Mouse (Mus musculus) embryonic facial prominence, embryonic 11.5 days (tissue): ENCODE measurements around the gene Asb7. TPM values are rescaled to one million over a fixed set of nuclear protein-coding genes. Genes with fewer than 3 reads are reported as not detected.
A peak's percentile ranks its signal among the peaks of the same experiment; 100 is the strongest.

Experiments used
- ATAC-seq: fragments of 200-750 bp; cut with Nextera tagmentation; replicated peaks from 2 replicates; pipeline ENCODE4 v1.8.0; 2017; ENCODE audit warnings: low read depth; ENCODE audit not compliant: insufficient number of reproducible peaks, low FRiP score, low TSS enrichment
- DNase-seq: peaks from one replicate; pipeline ENCODE4 v3.0.0-alpha.2; 2015; ENCODE audit warnings: low spot score
- H3K27ac ChIP-seq: fragments of 300-500 bp; sonication (generic); replicated peaks from 2 replicates; pipeline ENCODE4 v1.5.1; 2014; ENCODE audit warnings: mild to moderate bottlenecking, low read depth, low read length, control low read depth
- H3K27me3 ChIP-seq: fragments of 300-500 bp; sonication (generic); 2 replicates; pipeline ENCODE4 v1.6.1; 2014; ENCODE audit warnings: mild to moderate bottlenecking, low read length, moderate library complexity, mixed read lengths; ENCODE audit not compliant: control insufficient read depth, insufficient read depth
- H3K36me3 ChIP-seq: fragments of 300-500 bp; sonication (generic); replicated peaks from 2 replicates; pipeline ENCODE4 v1.6.1; 2014; ENCODE audit warnings: low read depth, mild to moderate bottlenecking, low read length, moderate library complexity, mixed read lengths; ENCODE audit not compliant: control insufficient read depth, insufficient read depth
- H3K4me1 ChIP-seq: fragments of 300-500 bp; sonication (generic); 2 replicates; pipeline ENCODE4 v1.6.1; 2014; ENCODE audit warnings: low read length, mixed read lengths; ENCODE audit not compliant: control insufficient read depth, insufficient read depth
- H3K4me2 ChIP-seq: fragments of 300-500 bp; sonication (generic); 2 replicates; pipeline ENCODE4 v1.6.1; 2014; ENCODE audit warnings: low read depth, mild to moderate bottlenecking, control low read depth, low read length, moderate library complexity
- H3K4me3 ChIP-seq: fragments of 300-500 bp; sonication (generic); 2 replicates; pipeline ENCODE4 v1.5.1; 2014; ENCODE audit warnings: low read depth, low read length, control low read depth
- H3K9ac ChIP-seq: fragments of 300-500 bp; sonication (generic); replicated peaks from 2 replicates; pipeline ENCODE4 v1.6.1; 2014; ENCODE audit warnings: mild to moderate bottlenecking, control low read depth, low read length
- H3K9me3 ChIP-seq: fragments of 300-500 bp; sonication (generic); replicated peaks from 2 replicates; pipeline ENCODE4 v1.6.1; 2016; ENCODE audit warnings: mild to moderate bottlenecking, low read length, inconsistent platforms, mixed read lengths; ENCODE audit not compliant: control insufficient read depth
- WGBS: fragments of 180-500 bp; shearing (Covaris S2); extraction: QIAGEN DNeasy Blood & Tissue Kit; methylation state at CpG from one replicate; pipeline ENCODE4 v1.1.7; 2014; 5-methylcytosine and 5-hydroxymethylcytosine counted together
- polyA plus RNA-seq: library from polyadenylated mRNA; unstranded; fragments of >200 nt; fragmentation: Nextera tagmentation; extraction: Ambion mirVana; gene quantifications from 2 replicates; pipeline ENCODE4 v1.2.1, GENCODE M21; 2014

Gene Asb7
- polyA plus RNA-seq, 1 experiment from 2014 or later: 17.1 TPM

- no peak for ATAC-seq
- H3K4me3 ChIP-seq: no peak overlapping the region
- no peaks in the 10 kb centered on the region; the same call in 1 of the 2 replicates for H3K36me3 ChIP-seq
- DNase-seq: no peak
- no peaks in the 10 kb centered on the region for H3K4me1 ChIP-seq
- no peaks in the 10 kb centered on the region for H3K9me3 ChIP-seq
- H3K9ac ChIP-seq: no peak overlapping the region
- 87% methylated on average over 9 of the region's 9 CpGs for WGBS
- no peaks in the 10 kb centered on the region for H3K27me3 ChIP-seq
- no peak overlapping the region for H3K4me2 ChIP-seq
- H3K27ac ChIP-seq: no peak overlapping the region
Observed at GRCm38 (mm10) chr7:66653596-66653995, 35.8 kb downstream of the Asb7 start.

- Histone ChIP-seq H3K27me3 (no peaks in the 10 kb centered on the region), H3K36me3 (no peaks in the 10 kb centered on the region; the same call in 1 of the 2 replicates), H3K27ac (no peak overlapping the region), H3K9me3 (no peaks in the 10 kb centered on the region), H3K9ac (no peak overlapping the region), H3K4me2 (no peak overlapping the region), H3K4me3 (no peak overlapping the region), H3K4me1 (no peaks in the 10 kb centered on the region)
- 88% methylated on average over 4 of the region's 4 CpGs for WGBS
- no peak for ATAC-seq
- no peak for DNase-seq
Observed at GRCm38 (mm10) chr7:66652216-66652615, 37.2 kb downstream of the Asb7 start.

DNA sequence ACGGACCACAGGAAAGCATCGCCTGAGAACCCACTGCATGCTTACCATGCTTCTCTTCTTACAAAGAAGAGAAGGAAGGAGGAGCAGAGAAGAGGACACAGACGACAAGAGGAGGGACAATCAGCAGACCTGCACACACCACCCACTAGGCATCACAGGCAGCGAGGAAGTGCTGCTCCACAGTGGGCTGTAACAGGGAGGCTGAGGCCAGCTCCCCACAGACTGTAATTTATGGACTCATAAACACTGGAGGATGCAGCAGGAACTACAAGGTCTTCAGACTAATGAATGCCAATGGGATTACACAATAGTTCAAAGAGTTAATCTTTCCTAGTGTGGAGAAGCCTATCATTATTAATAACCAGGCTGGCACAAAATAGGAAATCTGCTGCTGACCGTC is 38.5 kb downstream of the Asb7 start:
- Histone ChIP-seq H3K27me3 (no peaks in the 10 kb centered on the region), H3K4me3 (no peak overlapping the region), H3K36me3 (no peaks in the 10 kb centered on the region; the same call in 1 of the 2 replicates), H3K4me1 (no peaks in the 10 kb centered on the region), H3K4me2 (no peak overlapping the region), H3K9me3 (no peaks in the 10 kb centered on the region), H3K27ac (no peak overlapping the region), H3K9ac (no peak overlapping the region)
- 83% methylated on average over 5 of the region's 5 CpGs for WGBS
- no peak for DNase-seq
- no peak for ATAC-seq

DNA sequence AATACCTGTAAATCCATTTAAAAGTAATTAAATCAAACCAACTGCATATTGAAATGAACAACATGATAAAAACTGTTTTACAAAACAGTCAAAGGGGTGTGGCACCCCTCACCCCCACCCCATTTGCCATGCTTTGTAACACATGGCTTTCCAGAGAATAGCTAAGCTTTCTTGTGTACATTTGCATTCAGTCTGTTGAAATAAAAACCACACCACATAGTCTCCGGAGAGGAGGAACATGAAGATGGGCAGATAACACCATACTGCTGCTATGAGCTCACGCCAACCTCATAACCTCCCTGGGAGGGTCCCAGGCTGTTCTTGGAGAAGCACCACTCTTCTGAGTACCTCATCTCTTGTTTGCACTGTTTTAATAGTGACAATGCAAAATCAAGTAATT is 40.2 kb downstream of the Asb7 start:
- Histone ChIP-seq H3K36me3 (no peaks in the 10 kb centered on the region), H3K9ac (no peak overlapping the region), H3K4me2 (no peak overlapping the region), H3K27ac (no peak overlapping the region), H3K4me3 (no peak overlapping the region), H3K27me3 (no peaks in the 10 kb centered on the region), H3K9me3 (no peaks in the 10 kb centered on the region), H3K4me1 (no peaks in the 10 kb centered on the region)
- WGBS: 91% methylated on average over 2 of the region's 2 CpGs
- DNase-seq: no peak
- no peak for ATAC-seq

- Histone ChIP-seq H3K4me2 (no peak overlapping the region), H3K27me3 (no peaks in the 10 kb centered on the region), H3K9ac (no peak overlapping the region), H3K4me3 (no peak overlapping the region), H3K9me3 (no peaks in the 10 kb centered on the region), H3K27ac (no peak overlapping the region), H3K4me1 (no peaks in the 10 kb centered on the region), H3K36me3 (no peaks in the 10 kb centered on the region; the same call in 1 of the 2 replicates)
- ATAC-seq (no peak), DNase-seq (no peak)
- 97% methylated on average over 2 of the region's 2 CpGs for WGBS
Observed at GRCm38 (mm10) chr7:66645736-66646135, 43.7 kb downstream of the Asb7 start.

- no peaks in the 10 kb centered on the region for H3K4me1 ChIP-seq
- WGBS: 73% methylated on average over 6 of the region's 6 CpGs
- no peaks in the 10 kb centered on the region for H3K27me3 ChIP-seq
- H3K4me2 ChIP-seq: no peak overlapping the region
- H3K36me3 ChIP-seq: no peaks in the 10 kb centered on the region
- no peak for ATAC-seq
- no peak overlapping the region for H3K4me3 ChIP-seq
- DNase-seq: no peak
- H3K9me3 ChIP-seq: no peaks in the 10 kb centered on the region
- no peak overlapping the region for H3K9ac ChIP-seq
- no peak overlapping the region for H3K27ac ChIP-seq
Observed at GRCm38 (mm10) chr7:66633351-66633750, 56.0 kb downstream of the Asb7 start.

DNA sequence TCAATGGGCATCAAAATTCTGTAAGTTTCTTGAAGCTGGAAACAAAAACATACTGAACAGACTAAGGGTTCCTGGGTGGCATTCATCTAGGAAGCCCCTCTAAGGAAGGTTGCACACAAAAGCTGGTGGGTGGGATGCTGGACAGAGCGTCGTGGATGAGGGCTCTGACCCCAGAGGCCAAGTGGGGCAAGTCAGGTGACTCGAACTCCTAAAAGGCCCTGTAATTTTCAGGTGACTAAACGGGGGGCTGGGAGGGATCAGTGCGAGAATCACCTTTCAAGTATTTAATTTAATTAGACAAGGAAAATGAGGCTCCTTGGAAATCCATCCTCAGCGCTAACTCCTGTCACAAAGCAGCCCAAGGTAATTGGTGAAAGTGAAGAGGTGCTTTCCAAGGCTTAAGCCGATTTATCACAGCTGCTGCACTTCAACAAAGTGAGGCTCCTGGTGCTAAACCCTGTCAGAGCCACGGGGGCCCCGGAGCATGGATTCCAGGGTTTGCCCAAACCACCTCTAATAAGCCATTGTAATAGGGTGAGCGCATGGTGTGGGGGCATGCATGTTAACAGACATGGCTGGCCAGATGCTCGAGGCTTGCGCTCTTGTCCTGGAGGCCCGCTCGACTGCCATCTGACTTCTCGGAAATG is 59.1 kb downstream of the Asb7 start:
- 42% methylated on average over 15 of the region's 15 CpGs for WGBS
- DNase-seq (peak; percentile 27), ATAC-seq (0 out of 2 replicates have a peak, but pooled peaks have one; percentile 79)
- no peaks in the 10 kb centered on the region for H3K9me3 ChIP-seq
- H3K4me1 ChIP-seq: no peaks in the 10 kb centered on the region
- no peak overlapping the region for H3K27ac ChIP-seq
- H3K36me3 ChIP-seq: no peaks in the 10 kb centered on the region
- H3K4me3 ChIP-seq: no peak overlapping the region
- no peak overlapping the region for H3K9ac ChIP-seq
- no peaks in the 10 kb centered on the region for H3K27me3 ChIP-seq
- no peak overlapping the region for H3K4me2 ChIP-seq

DNA sequence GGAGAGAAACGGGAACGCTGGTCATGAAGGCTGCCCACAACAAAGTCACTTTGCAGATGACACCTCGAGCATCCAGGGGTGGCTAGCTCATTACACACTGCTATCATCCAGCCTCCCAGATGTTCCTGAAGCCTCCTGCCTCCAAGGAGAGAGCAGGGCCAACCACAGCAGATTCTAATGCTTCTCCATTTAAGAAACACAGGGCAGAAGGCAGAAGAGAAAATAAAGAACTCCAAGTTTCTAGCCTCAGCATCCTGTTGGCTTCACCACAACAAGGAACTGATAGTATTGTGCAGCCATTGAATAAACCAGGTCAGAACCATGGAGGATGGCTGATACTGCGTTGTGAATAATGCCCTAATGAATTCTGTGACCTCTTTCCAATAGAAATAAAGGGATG is 60.0 kb downstream of the Asb7 start:
- ATAC-seq (no peak), DNase-seq (no peak)
- Histone ChIP-seq H3K36me3 (no peaks in the 10 kb centered on the region), H3K9ac (no peak overlapping the region), H3K4me2 (no peak overlapping the region), H3K9me3 (no peaks in the 10 kb centered on the region), H3K4me3 (no peak overlapping the region), H3K27me3 (no peaks in the 10 kb centered on the region), H3K4me1 (no peaks in the 10 kb centered on the region), H3K27ac (no peak overlapping the region)
- WGBS: 75% methylated on average over 4 of the region's 4 CpGs
